Mouse (Mus musculus) T-cell, adult 2 months (primary cell): ENCODE results near the gene Pank1.

Experiments
- DNase-seq: peaks from one replicate; pipeline ENCODE4 v3.0.0; 2022; ENCODE audit warnings: low spot score

Gene Pank1

DNA sequence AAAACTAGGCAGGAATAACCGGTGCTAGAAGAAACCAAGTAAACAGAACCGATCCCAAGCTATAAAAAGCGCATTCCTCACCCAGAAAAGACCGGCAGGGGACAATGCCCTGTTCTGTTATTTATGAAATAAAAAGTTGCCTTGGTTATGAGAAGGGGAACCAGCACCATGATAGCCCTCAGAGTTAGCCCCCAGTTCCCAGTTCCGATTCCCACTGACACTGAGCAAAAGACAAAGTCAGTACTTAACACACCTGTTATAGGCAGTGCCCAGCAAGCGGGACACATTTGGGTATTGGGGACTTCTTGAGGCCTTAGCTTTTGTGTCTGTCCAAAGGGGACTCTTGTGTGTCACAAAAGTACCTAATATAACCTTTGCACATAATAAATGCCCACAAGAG lies 369 bp upstream of the Pank1 start:
- DNase-seq, result no peak

DNA sequence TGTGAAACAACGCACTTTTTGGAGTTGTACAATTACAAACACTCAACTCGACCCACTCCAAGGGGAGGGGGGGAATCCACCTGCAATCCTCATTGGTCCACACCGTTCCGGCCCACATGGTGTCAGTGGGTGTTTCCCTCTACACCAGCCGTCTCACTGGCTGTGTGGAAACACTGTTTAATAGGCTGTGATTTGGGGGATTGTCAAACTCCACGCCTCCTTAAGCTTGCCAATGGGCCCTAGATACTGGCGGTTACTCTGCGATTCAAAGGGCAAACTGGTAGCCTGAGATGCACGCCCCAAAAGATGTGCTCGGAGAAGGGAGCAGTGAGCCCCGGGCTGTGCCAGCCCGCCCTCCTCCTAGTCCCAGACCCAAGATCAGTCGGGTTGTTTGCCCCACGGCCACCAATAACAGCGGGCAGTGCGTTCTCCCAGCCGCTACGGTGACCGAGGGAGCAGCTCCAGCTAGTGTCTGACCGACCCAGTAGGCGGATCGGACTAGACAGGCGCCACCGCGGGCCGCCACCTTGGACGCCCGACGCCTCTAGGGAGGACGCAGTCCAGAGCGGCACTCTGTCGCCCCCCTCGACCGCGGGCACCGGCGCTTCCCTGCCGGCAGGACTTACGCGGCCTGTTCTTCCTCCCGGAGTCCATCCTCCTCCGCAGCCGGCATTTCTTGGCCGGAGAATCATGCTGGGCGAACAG lies 1.2 kb downstream of the Pank1 start:
- DNase-seq, result peak; percentile 84

DNA sequence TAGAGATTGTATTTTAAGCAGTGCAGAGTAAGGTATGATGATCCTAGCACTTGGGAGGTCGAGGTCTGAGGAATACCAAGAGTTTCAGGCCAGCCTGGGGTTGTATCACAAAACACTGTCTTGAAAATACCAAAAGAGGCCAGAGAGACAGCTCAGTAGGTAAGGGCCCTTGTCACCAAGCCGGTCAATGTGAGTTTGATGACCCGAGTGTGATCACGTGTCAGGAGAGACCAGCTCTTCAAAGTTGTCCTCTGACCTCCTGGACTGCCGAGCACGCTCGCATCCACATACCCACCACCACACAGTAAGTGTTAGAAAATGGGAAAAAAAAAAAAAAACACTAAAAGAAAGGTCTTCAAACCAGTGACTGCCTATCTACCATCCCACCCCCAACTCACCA lies 2.6 kb downstream of the Pank1 start:
- no peak for DNase-seq

DNA sequence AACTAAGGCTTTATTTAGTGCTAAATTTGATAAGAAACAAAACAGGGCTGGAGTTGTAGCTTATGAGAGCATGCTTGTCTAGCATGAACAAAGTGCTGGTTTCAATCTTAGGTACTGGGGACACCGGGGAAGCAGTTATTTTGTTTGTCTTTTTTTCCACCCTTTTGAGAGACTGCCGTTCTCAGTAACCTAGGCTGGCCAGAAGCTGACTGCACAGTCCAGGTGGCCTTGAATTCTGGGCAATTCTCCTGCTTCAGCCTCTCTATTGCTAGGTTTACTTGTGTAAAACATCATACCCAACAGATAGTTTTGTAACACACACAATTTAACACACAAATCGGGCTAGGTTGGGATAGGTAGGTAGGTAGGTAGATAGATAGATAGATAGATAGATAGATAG lies 9.9 kb downstream of the Pank1 start:
- DNase-seq, result no peak

DNA sequence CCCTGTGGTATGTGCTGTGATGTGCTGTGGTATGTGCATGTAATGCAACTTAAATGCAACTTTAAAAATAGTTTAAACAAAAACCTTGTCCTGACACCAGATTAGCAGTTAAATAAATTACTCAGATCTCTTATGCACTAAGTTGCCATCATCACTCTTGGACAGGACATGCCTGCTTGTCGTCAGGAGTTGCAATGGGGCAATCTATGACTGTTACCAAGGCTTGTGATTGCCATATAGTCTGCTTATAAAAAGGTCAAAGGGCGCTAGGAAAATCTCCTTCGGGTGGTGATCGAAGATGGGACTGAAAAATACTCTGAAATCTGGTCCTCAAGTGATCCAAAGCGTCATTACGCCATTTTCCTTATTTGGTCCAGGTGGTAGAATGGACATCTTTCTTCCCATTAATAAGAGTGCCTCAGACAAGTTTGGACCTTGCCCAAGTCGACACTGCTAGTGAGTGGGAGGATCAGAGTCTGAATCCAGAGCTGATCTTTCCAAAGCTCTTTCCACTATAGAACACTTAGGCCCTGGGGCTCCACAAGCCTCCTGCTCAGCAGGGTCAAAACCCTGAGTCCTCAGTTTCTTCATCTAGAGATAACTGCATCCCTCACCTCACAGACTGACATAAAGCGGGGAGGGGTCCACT lies 11.0 kb downstream of the Pank1 start:
- no peak for DNase-seq

DNA sequence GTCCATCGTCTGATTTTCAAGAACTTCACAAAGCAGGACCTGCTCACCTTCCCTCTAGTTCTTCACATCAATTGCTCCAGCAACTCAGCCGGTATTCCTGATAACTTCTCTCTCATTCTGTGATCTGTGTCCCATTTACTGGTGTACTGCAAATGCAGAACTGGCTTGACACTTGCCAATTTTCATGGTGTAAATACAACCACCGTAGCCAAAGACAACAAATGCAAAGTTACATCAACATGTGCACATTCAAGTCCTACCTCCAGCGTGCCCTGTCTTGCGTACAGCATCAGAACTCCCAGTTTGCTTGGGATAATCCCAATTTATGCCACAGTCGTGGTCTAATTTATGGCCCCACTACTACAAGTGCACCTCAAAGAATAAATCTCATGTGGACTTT lies 15.5 kb downstream of the Pank1 start:
- no peak for DNase-seq

DNA sequence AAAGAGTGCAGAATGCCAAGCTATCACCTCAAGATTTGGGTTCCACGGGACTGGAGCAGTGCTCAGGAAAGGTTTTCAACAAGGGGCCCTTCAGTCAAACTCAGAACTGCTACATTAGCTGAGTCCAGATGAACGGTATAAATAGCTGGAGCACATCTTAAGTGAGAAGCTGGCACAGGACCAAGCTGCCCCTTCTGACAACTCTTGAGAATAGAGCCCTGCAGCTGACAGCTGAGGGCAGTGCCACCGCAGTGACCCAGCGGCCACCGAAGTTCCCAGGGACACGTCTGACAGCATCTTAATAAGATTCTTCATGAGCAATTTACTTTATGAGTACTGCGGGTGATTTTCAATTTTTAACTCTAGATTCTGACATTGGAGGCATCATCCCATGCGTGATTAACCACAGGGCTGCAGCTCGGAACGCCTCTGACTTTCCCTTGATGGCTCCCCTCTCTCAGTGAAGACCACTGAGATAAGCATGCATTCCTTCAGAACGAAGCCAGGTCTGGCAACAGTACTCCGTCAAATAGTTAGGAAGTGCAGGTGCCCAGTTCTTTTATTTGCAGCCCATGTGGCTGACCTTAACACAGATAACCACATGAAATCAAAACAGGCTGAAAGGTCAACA lies 23.1 kb downstream of the Pank1 start:
- DNase-seq, result no peak

DNA sequence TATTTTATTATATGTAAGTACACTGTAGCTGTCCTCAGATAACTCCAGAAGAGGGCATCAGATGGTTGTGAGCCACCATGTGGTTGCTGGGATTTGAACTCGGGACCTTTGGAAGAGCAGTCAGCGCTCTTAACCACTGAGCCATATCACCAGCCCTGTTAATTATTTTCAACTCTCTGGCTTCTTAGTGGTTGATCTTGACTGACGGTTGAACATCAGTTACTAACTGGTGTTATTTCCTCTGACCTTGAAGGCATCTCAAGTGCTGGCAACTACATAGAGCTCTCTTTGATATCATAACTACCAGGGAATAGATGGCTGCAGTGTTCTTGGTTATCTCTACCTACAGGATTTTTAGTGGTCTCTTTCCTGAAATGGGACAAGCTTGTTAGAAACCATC lies 28.1 kb downstream of the Pank1 start:
- no peak for DNase-seq

DNA sequence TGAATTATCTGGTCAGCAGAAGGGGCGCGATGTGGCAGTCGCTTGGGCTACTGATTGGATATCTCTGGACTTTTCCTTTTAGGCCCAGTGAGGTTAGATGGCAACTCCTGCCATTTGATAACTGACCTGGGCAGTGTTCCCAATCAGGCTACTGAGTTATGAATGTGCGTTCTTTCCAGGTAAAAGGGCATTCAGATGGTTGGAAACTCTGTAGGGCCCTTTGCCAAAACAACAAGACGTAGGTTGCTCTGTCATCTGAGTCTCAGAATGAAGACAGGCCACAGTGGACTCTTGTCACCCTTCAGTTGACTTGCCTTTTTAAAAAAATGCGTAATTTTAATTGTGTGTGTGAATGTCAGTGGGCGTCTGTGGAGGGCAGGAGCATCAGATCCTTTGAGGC lies 29.8 kb downstream of the Pank1 start:
- DNase-seq, result no peak

DNA sequence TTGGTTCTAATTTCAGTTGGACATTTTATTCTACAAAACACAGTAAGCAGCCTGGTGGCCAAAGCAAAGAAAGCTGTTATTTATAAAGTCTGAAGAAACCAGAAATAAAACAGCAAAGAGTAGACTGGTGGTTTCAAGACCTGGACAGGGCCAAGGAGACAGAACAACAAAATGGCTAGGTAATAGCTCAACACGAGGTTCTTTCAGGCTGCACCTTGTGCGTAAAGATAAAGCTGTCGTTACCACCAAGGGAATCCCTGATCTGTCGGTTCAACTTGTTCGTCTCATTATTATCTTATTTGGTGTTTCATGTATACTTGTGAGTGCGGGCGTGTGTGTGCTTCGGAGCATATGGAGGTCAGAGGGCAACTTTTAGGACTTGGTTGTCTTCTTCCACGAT lies 31.1 kb downstream of the Pank1 start:
- DNase-seq, result no peak

DNA sequence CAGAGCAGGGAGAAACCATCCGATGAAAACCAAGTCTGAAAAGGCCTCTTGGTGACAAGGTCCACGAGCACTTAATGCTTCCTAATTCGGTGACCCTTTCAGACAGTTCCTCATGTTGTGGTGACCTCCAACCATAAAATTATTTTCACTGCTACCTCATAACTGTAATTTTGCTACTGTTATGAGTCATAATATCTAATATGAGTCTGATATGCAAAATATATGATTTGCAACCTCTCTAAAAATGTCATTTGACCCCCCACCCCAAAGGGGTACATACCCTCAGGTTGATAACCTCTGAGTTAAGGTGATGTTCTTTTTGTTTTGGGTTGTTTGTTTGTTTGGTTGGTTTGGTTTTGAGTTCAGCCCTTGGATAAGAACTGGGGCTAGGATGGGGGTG lies 32.2 kb downstream of the Pank1 start:
- DNase-seq, result no peak

DNA sequence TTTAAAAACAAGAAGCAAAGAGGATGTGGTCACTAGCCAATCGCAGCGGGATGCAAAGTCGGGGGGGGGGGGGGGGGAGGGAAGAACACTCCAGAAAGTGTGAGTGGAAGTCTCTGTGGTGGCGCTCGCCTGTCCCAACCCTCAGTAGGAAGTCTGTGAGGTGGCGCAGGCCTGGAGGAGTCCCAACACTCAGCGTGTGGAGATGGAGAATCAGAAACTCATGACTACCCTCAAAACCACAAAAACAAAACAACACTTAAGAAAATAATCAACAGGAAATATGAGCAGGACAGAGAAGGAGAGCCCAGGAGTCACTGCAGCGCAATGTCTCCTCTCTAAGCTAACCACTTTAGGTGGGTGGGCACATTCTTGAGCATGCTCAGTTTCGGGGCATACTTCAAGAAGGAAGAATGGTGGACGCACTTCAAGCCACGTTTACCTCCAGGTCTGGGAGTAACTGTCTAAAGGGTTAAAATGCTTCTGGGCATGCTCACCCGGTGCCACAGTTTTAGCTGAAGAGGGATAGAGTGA lies 32.7 kb downstream of the Pank1 start:
- peak; percentile 33 for DNase-seq

DNA sequence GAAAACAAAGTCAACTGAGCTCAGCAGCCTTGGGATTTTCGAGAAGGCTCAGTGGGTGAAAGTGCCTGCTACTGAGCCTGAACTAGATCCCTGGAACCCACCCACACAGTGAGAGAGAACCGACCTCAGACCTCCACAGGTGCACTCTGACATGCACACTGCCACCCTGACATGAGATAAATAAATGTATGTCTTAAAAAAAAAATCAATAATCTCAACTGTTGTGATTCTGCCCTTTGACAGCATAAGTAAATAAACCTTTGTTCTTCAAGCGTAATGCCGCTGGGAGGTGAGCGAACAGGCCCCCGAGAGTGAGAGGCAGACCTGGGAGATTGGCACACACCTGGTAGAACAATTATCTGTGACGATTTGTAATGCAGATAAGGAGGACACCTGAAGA lies 33.2 kb downstream of the Pank1 start:
- DNase-seq, result peak; percentile 15

DNA sequence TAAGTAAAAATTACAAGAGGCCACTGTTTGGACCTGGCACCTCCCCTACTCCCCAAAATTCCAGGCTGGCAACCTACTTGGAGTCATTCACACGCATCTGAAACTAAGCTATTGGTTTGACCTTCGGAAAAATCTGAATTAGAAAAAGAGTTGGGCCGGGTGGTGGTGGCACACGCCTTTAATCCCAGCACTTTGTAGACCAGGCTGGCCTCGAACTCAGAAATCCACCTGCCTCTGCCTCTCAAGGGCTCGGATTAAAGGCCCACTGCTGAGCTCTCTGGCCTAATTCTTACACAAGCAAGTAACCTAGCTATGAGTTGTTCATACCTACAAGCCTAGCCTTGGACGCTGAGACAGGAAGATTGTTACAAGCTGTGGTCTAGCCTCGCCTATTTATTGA lies 33.9 kb downstream of the Pank1 start:
- DNase-seq, result no peak

DNA sequence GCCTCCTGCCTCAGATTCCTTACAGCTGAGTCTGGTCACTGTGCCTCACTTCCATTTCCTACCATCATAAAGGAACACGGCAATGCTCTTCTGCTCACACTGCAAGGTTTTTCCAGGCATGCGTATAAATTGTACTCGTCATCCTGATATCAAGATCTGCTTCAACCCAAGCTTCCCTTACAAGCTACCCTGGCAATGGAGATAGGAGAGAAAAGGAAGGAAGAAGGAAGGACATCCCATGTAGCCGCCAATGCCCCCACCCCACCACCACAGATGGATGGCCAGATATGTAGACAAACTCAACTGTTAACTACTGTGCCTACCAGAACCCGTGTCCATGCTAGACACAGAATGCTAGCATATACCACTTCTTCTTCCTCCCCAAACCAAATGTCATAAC lies 34.5 kb downstream of the Pank1 start:
- DNase-seq, result no peak

DNA sequence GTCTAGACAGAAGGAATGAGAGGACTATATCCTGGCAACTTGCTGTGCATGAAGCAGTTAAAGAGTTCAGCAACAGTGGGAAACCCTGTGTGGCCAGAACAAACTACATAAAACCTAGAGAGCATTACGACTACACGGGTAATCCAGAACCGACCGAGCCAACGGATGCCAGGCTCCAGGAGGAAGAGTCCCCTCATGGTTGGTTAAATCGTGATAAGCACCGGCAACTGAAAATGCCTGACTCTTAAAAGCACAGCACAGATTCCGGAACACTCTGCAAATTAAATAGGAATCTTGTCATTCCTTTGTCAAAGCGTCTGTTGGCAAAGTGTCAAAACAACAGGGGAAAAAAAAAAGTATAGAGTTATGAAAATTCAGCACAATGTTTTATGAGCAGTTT lies 35.2 kb downstream of the Pank1 start:
- DNase-seq, result no peak

DNA sequence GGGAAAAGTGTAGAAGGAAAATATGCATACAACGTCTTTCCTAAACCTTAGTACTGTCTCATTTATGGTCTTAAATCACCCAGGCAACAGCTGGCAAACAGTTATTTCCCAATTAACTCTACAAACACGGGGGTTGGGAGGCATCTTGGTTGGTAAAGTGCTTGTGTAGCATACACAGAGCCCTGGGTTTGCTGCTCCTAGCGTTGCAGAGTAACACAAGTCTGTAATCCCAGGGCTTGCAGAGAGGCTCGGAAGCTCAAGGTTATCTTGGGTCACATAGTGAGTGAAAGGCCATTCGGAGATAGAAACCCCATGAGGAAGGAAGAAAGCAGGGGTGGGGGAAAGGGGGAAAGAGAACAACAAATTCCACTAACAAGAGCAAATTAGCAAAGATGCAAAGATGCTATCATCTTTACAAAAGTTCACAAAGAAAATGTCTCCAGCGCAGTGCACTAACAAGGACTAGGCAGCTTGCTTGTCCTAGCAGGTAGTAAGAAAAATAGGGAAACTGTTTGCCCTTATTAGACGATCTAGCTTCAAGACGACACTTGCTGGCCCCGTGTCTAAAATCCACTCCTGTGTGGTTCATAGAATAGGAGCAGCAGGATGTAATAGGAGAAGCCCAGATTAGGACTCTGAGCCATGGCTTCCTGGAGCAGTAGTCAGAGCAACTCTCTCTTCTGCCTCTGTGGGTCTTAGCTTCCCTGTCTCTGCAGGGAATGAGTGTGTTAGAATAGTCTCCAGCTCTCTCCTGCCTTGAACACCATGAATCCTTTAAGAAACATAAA lies 37.3 kb downstream of the Pank1 start:
- no peak for DNase-seq

DNA sequence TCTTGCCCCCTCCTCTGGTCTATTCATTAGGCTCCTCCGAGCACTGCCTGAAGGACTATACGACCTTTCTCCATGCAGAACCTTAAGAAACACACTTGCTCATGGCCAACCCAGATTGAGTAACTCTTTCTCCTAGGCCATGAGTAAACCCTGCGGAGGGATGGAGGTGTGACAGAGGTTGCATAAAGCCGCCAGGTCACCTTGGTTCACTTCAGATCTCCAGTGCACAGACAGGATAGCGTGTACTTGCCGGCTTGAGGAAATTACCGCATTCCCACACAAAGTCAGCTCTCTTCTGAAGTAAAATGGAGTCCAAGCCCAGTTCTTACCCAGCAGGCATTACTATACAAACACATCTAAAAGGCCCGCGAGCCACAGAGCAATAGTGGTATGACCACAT lies 40.6 kb downstream of the Pank1 start:
- DNase-seq, result no peak

DNA sequence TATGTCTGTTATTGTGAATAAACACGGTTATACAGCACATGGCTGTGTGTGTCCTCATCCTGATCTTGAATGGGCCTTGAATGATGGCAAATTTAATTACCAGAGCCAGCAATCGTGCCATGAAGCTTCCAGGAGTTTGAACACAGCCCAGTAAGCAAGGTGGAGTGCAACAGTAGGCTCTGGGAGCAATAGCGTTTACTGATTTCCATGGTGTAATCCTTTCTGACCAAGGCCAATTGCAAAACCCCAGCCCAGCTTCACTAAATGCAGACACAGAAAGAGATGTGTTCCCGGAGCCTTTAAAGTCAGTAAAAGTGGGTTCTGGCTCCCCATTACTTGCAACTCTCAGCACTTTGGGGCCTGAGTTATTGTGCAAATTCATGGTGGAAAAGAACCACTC lies 47.6 kb downstream of the Pank1 start:
- DNase-seq, result no peak

DNA sequence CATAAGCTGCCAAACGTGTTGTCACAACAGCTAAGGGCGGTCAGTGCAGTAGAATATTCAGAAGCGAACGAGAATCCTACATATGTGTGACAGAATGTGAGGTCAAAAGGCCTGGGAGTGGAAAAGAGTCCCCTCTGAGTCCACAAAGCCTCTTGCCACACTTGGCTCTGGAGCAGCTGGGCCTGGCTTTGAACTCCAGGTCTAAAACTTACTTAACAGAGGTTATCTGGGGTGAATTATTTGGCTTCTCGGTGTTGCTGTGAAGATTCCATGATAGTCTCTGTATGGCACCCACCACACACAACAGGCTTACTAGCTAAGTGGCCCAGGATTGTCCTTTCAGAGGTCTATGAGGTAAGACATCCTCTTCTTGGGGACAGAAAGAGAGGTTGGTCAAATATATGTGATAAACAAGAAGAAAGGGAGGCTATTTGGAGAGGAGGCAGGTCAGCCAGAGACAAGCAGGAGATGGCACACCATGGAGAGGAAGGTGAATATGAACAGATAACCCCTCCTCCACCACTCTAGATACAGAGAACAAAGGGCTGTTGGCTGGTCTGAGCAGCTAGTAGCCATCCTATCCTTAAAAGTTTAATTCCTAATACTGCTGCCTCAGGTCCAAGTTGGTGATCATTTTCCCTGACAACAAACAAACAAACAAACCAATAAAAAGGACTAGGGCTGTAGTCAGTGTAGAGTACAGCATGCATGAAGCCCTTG lies 51.2 kb downstream of the Pank1 start:
- DNase-seq, result no peak

DNA sequence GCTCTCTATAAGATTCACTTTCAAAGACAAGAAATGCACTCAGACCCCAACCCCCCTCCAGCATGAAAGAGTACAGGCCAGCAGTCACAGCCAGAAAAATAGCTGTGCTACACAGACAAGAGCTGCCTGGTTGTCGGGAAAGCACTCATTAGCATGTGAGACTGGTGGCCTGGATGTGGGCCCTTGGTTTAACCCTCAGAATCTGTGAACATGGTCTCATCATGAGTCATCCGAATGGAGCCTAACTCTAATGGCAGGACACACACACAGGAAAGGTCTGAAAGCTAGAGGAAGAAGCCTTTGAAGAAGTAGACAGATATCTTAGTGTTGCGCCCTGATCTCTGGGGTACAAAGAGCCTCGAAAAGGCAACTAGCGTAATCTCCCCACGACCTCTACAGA lies 51.8 kb downstream of the Pank1 start:
- no peak for DNase-seq
